Mouse (Mus musculus) bone marrow macrophage, adult 2 months (primary cell): Measurements from ENCODE around the gene Nsl1.

Experiments used
- CTCF ChIP-seq: IDR thresholded peaks from 2 replicates; pipeline ENCODE4 v1.5.1; 2012; ENCODE audit warnings: low read depth, mild to moderate bottlenecking, low read length, moderate library complexity
- POLR2A ChIP-seq: IDR thresholded peaks from 2 replicates; pipeline ENCODE4 v1.6.1; 2012; ENCODE audit warnings: mild to moderate bottlenecking, low read depth, low read length, borderline replicate concordance

DNA sequence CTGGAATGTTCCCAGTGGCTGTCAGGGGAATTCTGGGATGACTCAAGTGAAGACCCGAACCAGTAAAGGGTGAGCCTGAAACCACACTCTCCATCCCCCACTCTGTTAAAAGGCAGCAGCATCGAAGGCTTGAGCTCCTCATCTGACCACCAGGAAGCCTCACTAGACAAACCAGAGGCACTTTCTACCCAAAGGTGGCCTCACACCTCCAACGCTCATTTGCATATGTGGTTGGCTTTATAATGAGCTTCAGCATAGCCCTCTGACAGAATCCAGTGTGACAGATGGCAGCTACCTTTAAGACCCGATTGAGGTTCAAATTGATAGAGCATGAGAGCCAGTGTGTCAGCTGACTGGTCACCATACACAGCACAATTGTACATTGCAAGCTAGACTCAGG is 61.5 kb downstream of the Nsl1 start:
- no peak for TF ChIP-seq CTCF
- TF ChIP-seq POLR2A: no peak
